Mouse (Mus musculus) adipocyte (in vitro differentiated cells): ENCODE results near the gene Ano8.

Experiments used
- DNase-seq: peaks from one replicate; pipeline ENCODE4 v3.0.0-alpha.2; 2016; ENCODE audit warnings: low spot score

Ano8 gene

GRCm38 (mm10) chr8:71470913-71471255 is 14.9 kb downstream of the Ano8 start:
- no peak for DNase-seq

GRCm38 (mm10) chr8:71470146-71470912 is 15.4 kb downstream of the Ano8 start:
- no peak for DNase-seq

GRCm38 (mm10) chr8:71469411-71469810 is 16.4 kb downstream of the Ano8 start:
- peak; percentile 45 for DNase-seq

GRCm38 (mm10) chr8:71468916-71469315 is 16.8 kb downstream of the Ano8 start, which contains the start of gene Dda1:
TSS of gene Dda1 (plus strand) at chr8:71469199.
- DNase-seq = peak; percentile 98

- no peak for DNase-seq
Observed at GRCm38 (mm10) chr8:71468001-71468400, 17.8 kb downstream of the Ano8 start.

- DNase-seq = no peak
Observed at GRCm38 (mm10) chr8:71467201-71467600, 18.6 kb downstream of the Ano8 start.

GRCm38 (mm10) chr8:71466198-71466597 is 19.6 kb downstream of the Ano8 start:
- DNase-seq = no peak

GRCm38 (mm10) chr8:71465733-71466132 is 20.0 kb downstream of the Ano8 start:
- no peak for DNase-seq

GRCm38 (mm10) chr8:71464513-71465500 is 21.0 kb downstream of the Ano8 start, which contains the start of gene Mrpl34:
TSS of gene Mrpl34 (plus strand) at chr8:71464959.
- peak; percentile 99 for DNase-seq

GRCm38 (mm10) chr8:71463188-71464033 is 22.4 kb downstream of the Ano8 start, which contains the start of gene Abhd8:
TSS of gene Abhd8 (minus strand) at chr8:71463655.
- DNase-seq = peak; percentile 92

- DNase-seq = no peak
Observed at GRCm38 (mm10) chr8:71462786-71463185, 23.0 kb downstream of the Ano8 start.

- DNase-seq = no peak
Observed at GRCm38 (mm10) chr8:71462191-71462590, 23.6 kb downstream of the Ano8 start.

GRCm38 (mm10) chr8:71461152-71461840 is 24.5 kb downstream of the Ano8 start:
- no peak for DNase-seq

GRCm38 (mm10) chr8:71460716-71461115 is 25.0 kb downstream of the Ano8 start:
- DNase-seq = no peak

- DNase-seq = no peak
Observed at GRCm38 (mm10) chr8:71457659-71458270, 28.0 kb downstream of the Ano8 start.

GRCm38 (mm10) chr8:71456906-71457305 is 28.9 kb downstream of the Ano8 start:
- DNase-seq = no peak

- DNase-seq = no peak
Observed at GRCm38 (mm10) chr8:71454668-71455067, 31.1 kb downstream of the Ano8 start.

- no peak for DNase-seq
Observed at GRCm38 (mm10) chr8:71452669-71453068, 33.1 kb downstream of the Ano8 start.

- DNase-seq = no peak
Observed at GRCm38 (mm10) chr8:71451777-71452176, 34.0 kb downstream of the Ano8 start.

- DNase-seq = no peak
Observed at GRCm38 (mm10) chr8:71451337-71451736, 34.4 kb downstream of the Ano8 start.

GRCm38 (mm10) chr8:71445096-71445495 is 40.7 kb downstream of the Ano8 start:
- DNase-seq = no peak
